Mouse (Mus musculus): Measurements from ENCODE around the gene Med12l.

- TF ChIP-seq ZNF384 (IDR thresholded peaks at IDR 0.05; ENCODE audit: low read depth, low read length) (no peak), MAFK (IDR thresholded peaks at IDR 0.05; ENCODE audit: insufficient read depth, low read depth, low read length) (no peak)
These were observed 180.0 kb downstream of the Med12l start for GRCm38 (mm10) chr3:59185662-59186061.

Data from ES-E14 (cell line).